Mouse (Mus musculus) testis, adult 2 months (tissue): ENCODE data around the gene Zfp11.

Experiments used
- CTCF ChIP-seq: fragments of 200-500 bp; IDR thresholded peaks from 2 replicates; pipeline ENCODE4 v1.5.1; 2012; ENCODE audit warnings: low read depth, mild to moderate bottlenecking, inconsistent platforms, low read length, moderate library complexity; ENCODE audit not compliant: control insufficient read depth, insufficient read depth, insufficient replicate concordance
- POLR2A ChIP-seq: fragments of 200-500 bp; IDR thresholded peaks from 2 replicates; pipeline ENCODE4 v1.6.1; 2012; ENCODE audit warnings: low read depth, mild to moderate bottlenecking, inconsistent platforms, low read length, moderate library complexity; ENCODE audit not compliant: control insufficient read depth

DNA sequence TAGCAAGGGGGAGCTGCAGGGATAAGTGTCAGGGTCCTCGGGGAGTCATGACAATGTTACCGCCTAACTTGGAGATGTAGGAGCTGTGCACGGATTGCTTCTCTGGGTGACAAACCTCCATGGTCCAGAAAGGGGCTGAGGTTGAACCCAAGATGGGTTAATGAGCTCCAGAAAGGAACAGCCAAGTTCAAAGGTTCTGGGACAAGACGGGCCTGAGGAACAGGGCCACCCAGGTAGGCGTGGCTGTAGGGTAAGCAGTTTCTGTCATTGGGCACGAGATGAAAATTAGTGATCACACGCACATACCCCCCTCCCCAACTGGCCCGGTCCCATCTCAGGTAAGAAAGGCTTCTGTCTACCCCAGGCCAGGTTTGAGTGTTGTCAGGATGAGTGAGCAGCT lies 62.4 kb downstream of the Zfp11 start:
- TF ChIP-seq CTCF (no peak), POLR2A (no peak)
